Mouse (Mus musculus): ENCODE measurements at regions not wholly inside any gene's neighbourhood (a gene's known extent, or its start where the extent isn't known, plus 50 kb on each side); places are given as distances from the start of the nearest gene placed in this dataset.

GRCm38 (mm10) chr9:82484341-82484740 is 345.0 kb upstream of the Irak1bp1 start:
- ATAC-seq (no peak), DNase-seq (ENCODE audit: low spot score) (no peak)
- H3K36me3 ChIP-seq (ENCODE audit: control insufficient read depth, insufficient read depth, low read length), result no peaks in the 10 kb centered on the region
- H3K27ac ChIP-seq (ENCODE audit: low read depth, low read length), result no peak overlapping the region
- H3K4me1 ChIP-seq (ENCODE audit: control insufficient read depth, insufficient read depth, low read length), result no peaks in the 10 kb centered on the region
- no peak overlapping the region for H3K4me2 ChIP-seq (ENCODE audit: low read length)
- H3K9me3 ChIP-seq (replicated peaks; ENCODE audit: control insufficient read depth, low read length), result no peaks in the 10 kb centered on the region
- H3K27me3 ChIP-seq (replicated peaks; ENCODE audit: control insufficient read depth, insufficient read depth, low read length), result no peaks in the 10 kb centered on the region
- WGBS, result 73% methylated on average over 1 of the region's 1 CpGs
- no peak overlapping the region for H3K4me3 ChIP-seq (ENCODE audit: low read depth, low read length)
- no peak overlapping the region for H3K9ac ChIP-seq (ENCODE audit: low read length)

- DNase-seq (ENCODE audit: low spot score) (no peak), ATAC-seq (no peak)
- H3K27me3 ChIP-seq (replicated peaks; ENCODE audit: control insufficient read depth, insufficient read depth, low read length), result no peaks in the 10 kb centered on the region
- H3K9ac ChIP-seq (ENCODE audit: low read length), result no peak overlapping the region
- H3K9me3 ChIP-seq (replicated peaks; ENCODE audit: control insufficient read depth, low read length), result no peaks in the 10 kb centered on the region
- H3K36me3 ChIP-seq (ENCODE audit: control insufficient read depth, insufficient read depth, low read length), result no peaks in the 10 kb centered on the region
- H3K4me1 ChIP-seq (ENCODE audit: control insufficient read depth, insufficient read depth, low read length), result no peaks in the 10 kb centered on the region
- no peak overlapping the region for H3K4me3 ChIP-seq (ENCODE audit: low read depth, low read length)
- H3K4me2 ChIP-seq (ENCODE audit: low read length), result no peak overlapping the region
- H3K27ac ChIP-seq (ENCODE audit: low read depth, low read length), result no peak overlapping the region
Measured at GRCm38 (mm10) chr9:82493440-82493839, 335.9 kb upstream of the Irak1bp1 start.

- no peak overlapping the region for H3K4me3 ChIP-seq (ENCODE audit: low read depth, low read length)
- WGBS, result 6% methylated on average over 2 of the region's 2 CpGs
- ATAC-seq, result no peak
- H3K4me2 ChIP-seq (ENCODE audit: low read length), result no peak overlapping the region
- DNase-seq (ENCODE audit: low spot score), result peak; percentile 2
- H3K36me3 ChIP-seq (ENCODE audit: control insufficient read depth, insufficient read depth, low read length), result no peaks in the 10 kb centered on the region
- H3K9ac ChIP-seq (ENCODE audit: low read length), result no peak overlapping the region
- H3K27ac ChIP-seq (ENCODE audit: low read depth, low read length), result no peak overlapping the region
- no peaks in the 10 kb centered on the region for H3K4me1 ChIP-seq (ENCODE audit: control insufficient read depth, insufficient read depth, low read length)
- H3K9me3 ChIP-seq (replicated peaks; ENCODE audit: control insufficient read depth, low read length), result no peaks in the 10 kb centered on the region
- H3K27me3 ChIP-seq (replicated peaks; ENCODE audit: control insufficient read depth, insufficient read depth, low read length), result no peaks in the 10 kb centered on the region
Measured at GRCm38 (mm10) chr9:82510014-82510413, 319.3 kb upstream of the Irak1bp1 start.

- no peaks in the 10 kb centered on the region for H3K4me1 ChIP-seq (ENCODE audit: control insufficient read depth, insufficient read depth, low read length)
- no peak overlapping the region for H3K9ac ChIP-seq (ENCODE audit: low read length)
- DNase-seq (ENCODE audit: low spot score) (no peak), ATAC-seq (no peak)
- no peaks in the 10 kb centered on the region for H3K9me3 ChIP-seq (replicated peaks; ENCODE audit: control insufficient read depth, low read length)
- no peaks in the 10 kb centered on the region for H3K27me3 ChIP-seq (replicated peaks; ENCODE audit: control insufficient read depth, insufficient read depth, low read length)
- 10% methylated on average over 1 of the region's 1 CpGs for WGBS
- no peaks in the 10 kb centered on the region for H3K36me3 ChIP-seq (ENCODE audit: control insufficient read depth, insufficient read depth, low read length)
- H3K27ac ChIP-seq (ENCODE audit: low read depth, low read length), result no peak overlapping the region
- no peak overlapping the region for H3K4me2 ChIP-seq (ENCODE audit: low read length)
- H3K4me3 ChIP-seq (ENCODE audit: low read depth, low read length), result no peak overlapping the region
Measured at GRCm38 (mm10) chr9:82518993-82519392, 310.3 kb upstream of the Irak1bp1 start.

GRCm38 (mm10) chr9:82527867-82528385 is 301.4 kb upstream of the Irak1bp1 start:
- Histone ChIP-seq H3K36me3 (ENCODE audit: control insufficient read depth, insufficient read depth, low read length) (no peaks in the 10 kb centered on the region), H3K4me3 (ENCODE audit: low read depth, low read length) (no peak overlapping the region), H3K9me3 (replicated peaks; ENCODE audit: control insufficient read depth, low read length) (no peaks in the 10 kb centered on the region), H3K4me1 (ENCODE audit: control insufficient read depth, insufficient read depth, low read length) (no peaks in the 10 kb centered on the region), H3K4me2 (ENCODE audit: low read length) (no peak overlapping the region), H3K27me3 (replicated peaks; ENCODE audit: control insufficient read depth, insufficient read depth, low read length) (no peaks in the 10 kb centered on the region), H3K27ac (ENCODE audit: low read depth, low read length) (no peak overlapping the region), H3K9ac (ENCODE audit: low read length) (no peak overlapping the region)
- 85% methylated on average over 8 of the region's 8 CpGs for WGBS
- no peak for ATAC-seq
- no peak for DNase-seq (ENCODE audit: low spot score)

GRCm38 (mm10) chr9:82552726-82553125 is 276.6 kb upstream of the Irak1bp1 start:
- WGBS, result 83% methylated on average over 6 of the region's 6 CpGs
- Histone ChIP-seq H3K9me3 (replicated peaks; ENCODE audit: control insufficient read depth, low read length) (no peaks in the 10 kb centered on the region), H3K36me3 (ENCODE audit: control insufficient read depth, insufficient read depth, low read length) (no peaks in the 10 kb centered on the region), H3K4me1 (ENCODE audit: control insufficient read depth, insufficient read depth, low read length) (no peaks in the 10 kb centered on the region), H3K27ac (ENCODE audit: low read depth, low read length) (no peak overlapping the region), H3K4me3 (ENCODE audit: low read depth, low read length) (no peak overlapping the region), H3K27me3 (replicated peaks; ENCODE audit: control insufficient read depth, insufficient read depth, low read length) (no peaks in the 10 kb centered on the region), H3K4me2 (ENCODE audit: low read length) (no peak overlapping the region), H3K9ac (ENCODE audit: low read length) (no peak overlapping the region)
- DNase-seq (ENCODE audit: low spot score) (no peak), ATAC-seq (no peak)

GRCm38 (mm10) chr9:82553213-82553612 is 276.1 kb upstream of the Irak1bp1 start:
- DNase-seq (ENCODE audit: low spot score) (no peak), ATAC-seq (no peak)
- no peaks in the 10 kb centered on the region for H3K27me3 ChIP-seq (replicated peaks; ENCODE audit: control insufficient read depth, insufficient read depth, low read length)
- H3K27ac ChIP-seq (ENCODE audit: low read depth, low read length), result no peak overlapping the region
- no peak overlapping the region for H3K4me2 ChIP-seq (ENCODE audit: low read length)
- no peak overlapping the region for H3K4me3 ChIP-seq (ENCODE audit: low read depth, low read length)
- no peak overlapping the region for H3K9ac ChIP-seq (ENCODE audit: low read length)
- no peaks in the 10 kb centered on the region for H3K9me3 ChIP-seq (replicated peaks; ENCODE audit: control insufficient read depth, low read length)
- WGBS, result 86% methylated on average over 3 of the region's 3 CpGs
- H3K4me1 ChIP-seq (ENCODE audit: control insufficient read depth, insufficient read depth, low read length), result no peaks in the 10 kb centered on the region
- H3K36me3 ChIP-seq (ENCODE audit: control insufficient read depth, insufficient read depth, low read length), result no peaks in the 10 kb centered on the region

- H3K27me3 ChIP-seq (replicated peaks; ENCODE audit: control insufficient read depth, insufficient read depth, low read length), result no peaks in the 10 kb centered on the region
- no peak overlapping the region for H3K27ac ChIP-seq (ENCODE audit: low read depth, low read length)
- no peaks in the 10 kb centered on the region for H3K4me1 ChIP-seq (ENCODE audit: control insufficient read depth, insufficient read depth, low read length)
- H3K4me3 ChIP-seq (ENCODE audit: low read depth, low read length), result no peak overlapping the region
- no peak overlapping the region for H3K4me2 ChIP-seq (ENCODE audit: low read length)
- H3K9me3 ChIP-seq (replicated peaks; ENCODE audit: control insufficient read depth, low read length), result no peaks in the 10 kb centered on the region
- H3K9ac ChIP-seq (ENCODE audit: low read length), result no peak overlapping the region
- DNase-seq (ENCODE audit: low spot score) (peak; percentile 25), ATAC-seq (no peak)
- no peaks in the 10 kb centered on the region for H3K36me3 ChIP-seq (ENCODE audit: control insufficient read depth, insufficient read depth, low read length)
- WGBS, result 63% methylated on average over 1 of the region's 1 CpGs
Measured at GRCm38 (mm10) chr9:82562551-82563465, 266.5 kb upstream of the Irak1bp1 start.

- H3K9me3 ChIP-seq (replicated peaks; ENCODE audit: control insufficient read depth, low read length), result no peaks in the 10 kb centered on the region
- no peaks in the 10 kb centered on the region for H3K4me1 ChIP-seq (ENCODE audit: control insufficient read depth, insufficient read depth, low read length)
- H3K9ac ChIP-seq (ENCODE audit: low read length), result no peak overlapping the region
- H3K27ac ChIP-seq (ENCODE audit: low read depth, low read length), result no peak overlapping the region
- H3K4me3 ChIP-seq (ENCODE audit: low read depth, low read length), result no peak overlapping the region
- peak; percentile 65; the same call in 1 of the 2 replicates for ATAC-seq
- H3K4me2 ChIP-seq (ENCODE audit: low read length), result no peak overlapping the region
- DNase-seq (ENCODE audit: low spot score), result peak; percentile 47
- no peaks in the 10 kb centered on the region for H3K36me3 ChIP-seq (ENCODE audit: control insufficient read depth, insufficient read depth, low read length)
- H3K27me3 ChIP-seq (replicated peaks; ENCODE audit: control insufficient read depth, insufficient read depth, low read length), result no peaks in the 10 kb centered on the region
- 26% methylated on average over 4 of the region's 4 CpGs for WGBS
Measured at GRCm38 (mm10) chr9:82581373-82582018, 247.8 kb upstream of the Irak1bp1 start.

Measured in forebrain, embryonic 14.5 days (tissue).